Mouse (Mus musculus): ENCODE data around the gene Phospho1. TPM values are rescaled to one million over a fixed set of nuclear protein-coding genes. Genes with fewer than 3 reads are reported as not detected.
"Not testable (repeated sequence)": the region's sequence is repeated elsewhere in the genome, so short reads cannot be mapped to it uniquely, and the experiment has no call there.

The Phospho1 gene
- polyA plus RNA-seq, 1 experiment = 42.5 TPM

GRCm38 (mm10) chr11:95869918-95870470, 45.7 kb downstream of the Phospho1 start:
- H3K27me3 ChIP-seq (ENCODE audit: control insufficient read depth, insufficient read depth, low read length) = no peaks in the 10 kb centered on the region
- no peaks in the 10 kb centered on the region for H3K36me3 ChIP-seq (ENCODE audit: control insufficient read depth, insufficient read depth, low read length)
- WGBS = 35% methylated on average over 6 of the region's 6 CpGs
- peak; percentile 23 to 52 for DNase-seq (ENCODE audit: low read depth in 1 of 2, low spot score in 2 of 2)
- TF ChIP-seq POLR2A (IDR thresholded peaks at IDR 0.05; ENCODE audit: low read depth, low read length) = no peak
- peaks cover 9% of the 10 kb centered on the region; the same call in 1 of the 2 replicates for H3K4me1 ChIP-seq (ENCODE audit: control insufficient read depth, insufficient read depth, insufficient read length)
- peak overlapping the region; percentile 56 for H3K27ac ChIP-seq (ENCODE audit: insufficient read depth, low read length)
- H3K4me3 ChIP-seq (ENCODE audit: extremely low read depth, insufficient read depth, insufficient read length) = no peak overlapping the region

- TF ChIP-seq POLR2A (IDR thresholded peaks at IDR 0.05; ENCODE audit: low read depth, low read length) (no peak), CTCF (IDR thresholded peaks at IDR 0.05; ENCODE audit: extremely low read depth, insufficient read depth, insufficient read length, insufficient replicate concordance) (no peak)
- WGBS = 40% methylated on average over 9 of the region's 9 CpGs
- H3K27me3 ChIP-seq (ENCODE audit: control insufficient read depth, insufficient read depth, low read length) = no peaks in the 10 kb centered on the region
- no peaks in the 10 kb centered on the region for H3K36me3 ChIP-seq (ENCODE audit: control insufficient read depth, insufficient read depth, low read length)
- H3K27ac ChIP-seq (ENCODE audit: insufficient read depth, low read length) = no peak overlapping the region
- no peak for DNase-seq (ENCODE audit: low read depth in 1 of 2, low spot score in 2 of 2)
- no peaks in the 10 kb centered on the region for H3K4me1 ChIP-seq (ENCODE audit: control insufficient read depth, insufficient read depth, insufficient read length)
- H3K4me3 ChIP-seq (ENCODE audit: extremely low read depth, insufficient read depth, insufficient read length) = no peak overlapping the region
These were observed 51.5 kb downstream of the Phospho1 start for GRCm38 (mm10) chr11:95875804-95876203.

- no peak overlapping the region for H3K27ac ChIP-seq (ENCODE audit: insufficient read depth, low read length)
- H3K36me3 ChIP-seq (ENCODE audit: control insufficient read depth, insufficient read depth, low read length) = no peaks in the 10 kb centered on the region
- no peaks in the 10 kb centered on the region for H3K4me1 ChIP-seq (ENCODE audit: control insufficient read depth, insufficient read depth, insufficient read length)
- no peaks in the 10 kb centered on the region for H3K27me3 ChIP-seq (ENCODE audit: control insufficient read depth, insufficient read depth, low read length)
- no peak overlapping the region for H3K4me3 ChIP-seq (ENCODE audit: extremely low read depth, insufficient read depth, insufficient read length)
- 28% methylated on average over 7 of the region's 7 CpGs for WGBS
- TF ChIP-seq CTCF (IDR thresholded peaks at IDR 0.05; ENCODE audit: extremely low read depth, insufficient read depth, insufficient read length, insufficient replicate concordance) (peak; percentile 73; the same call in 1 of the 2 replicates), POLR2A (IDR thresholded peaks at IDR 0.05; ENCODE audit: low read depth, low read length) (no peak)
- peak in 1 of 2 experiments; percentile 51 for DNase-seq (ENCODE audit: low read depth in 1 of 2, low spot score in 2 of 2)
These were observed 52.0 kb downstream of the Phospho1 start for GRCm38 (mm10) chr11:95876296-95876695.

- WGBS = 86% methylated on average over 2 of the region's 2 CpGs
These were observed 55.6 kb downstream of the Phospho1 start for GRCm38 (mm10) chr11:95879861-95880260.

More at GRCm38 (mm10) chr11:95879861-95880260, 55.6 kb downstream of the Phospho1 start:
- not testable (repeated sequence) for H3K36me3 ChIP-seq (ENCODE audit: control insufficient read depth, insufficient read depth, low read length); H3K4me1 ChIP-seq (ENCODE audit: control insufficient read depth, insufficient read depth, insufficient read length); H3K4me3 ChIP-seq (ENCODE audit: extremely low read depth, insufficient read depth, insufficient read length); H3K27me3 ChIP-seq (ENCODE audit: control insufficient read depth, insufficient read depth, low read length); DNase-seq (ENCODE audit: low read depth in 1 of 2, low spot score in 2 of 2); H3K27ac ChIP-seq (ENCODE audit: insufficient read depth, low read length)

Other genes starting within 250 kb of the Phospho1 start
- gene Ngfr, start 236.8 kb upstream of the Phospho1 start, polyA plus RNA-seq (2012; rRNA removed) = 7.3 and 12.0 TPM in 2 replicates
- 46.5 and 49.5 TPM in 2 replicates for gene Phb, start 157.5 kb upstream of the Phospho1 start, polyA plus RNA-seq (2012; rRNA removed)
- 18.2 and 25.8 TPM in 2 replicates for gene Zfp652, start 111.8 kb upstream of the Phospho1 start, polyA plus RNA-seq (2012; rRNA removed)
- gene B130006D01Rik, start 100.9 kb upstream of the Phospho1 start, polyA plus RNA-seq (2012; rRNA removed) = 0.08 and 0.14 TPM in 2 replicates
- 28.3 and 30.4 TPM in 2 replicates for gene Gngt2, start 12.7 kb downstream of the Phospho1 start, polyA plus RNA-seq (2012; rRNA removed)
- gene Abi3, start 18.0 kb downstream of the Phospho1 start, polyA plus RNA-seq (2012; rRNA removed) = 166 and 238 TPM in 2 replicates
- gene B4galnt2, start 90.4 kb downstream of the Phospho1 start, polyA plus RNA-seq (2012; rRNA removed) = not detected in 2 replicates
- gene Igf2bp1, start 181.4 kb downstream of the Phospho1 start, polyA plus RNA-seq (2012; rRNA removed) = 0.05 TPM in 1 of 2 replicates, not detected in the other
- gene Gip, start 200.0 kb downstream of the Phospho1 start, polyA plus RNA-seq (2012; rRNA removed) = not detected in 2 replicates
- 15.6 and 18.1 TPM in 2 replicates for gene Snf8, start 210.4 kb downstream of the Phospho1 start, polyA plus RNA-seq (2012; rRNA removed)
- 20.1 and 20.2 TPM in 2 replicates for gene Ube2z, start 240.9 kb downstream of the Phospho1 start, polyA plus RNA-seq (2012; rRNA removed)

Data from spleen, adult 2 months (tissue).